Mouse (Mus musculus): ENCODE results near the gene Asah2. TPM values are rescaled to one million over a fixed set of nuclear protein-coding genes. Genes with fewer than 3 reads are reported as not detected.

Gene Asah2
- polyA plus RNA-seq, 1 experiment from 2014 or later: 1.3 TPM

DNA sequence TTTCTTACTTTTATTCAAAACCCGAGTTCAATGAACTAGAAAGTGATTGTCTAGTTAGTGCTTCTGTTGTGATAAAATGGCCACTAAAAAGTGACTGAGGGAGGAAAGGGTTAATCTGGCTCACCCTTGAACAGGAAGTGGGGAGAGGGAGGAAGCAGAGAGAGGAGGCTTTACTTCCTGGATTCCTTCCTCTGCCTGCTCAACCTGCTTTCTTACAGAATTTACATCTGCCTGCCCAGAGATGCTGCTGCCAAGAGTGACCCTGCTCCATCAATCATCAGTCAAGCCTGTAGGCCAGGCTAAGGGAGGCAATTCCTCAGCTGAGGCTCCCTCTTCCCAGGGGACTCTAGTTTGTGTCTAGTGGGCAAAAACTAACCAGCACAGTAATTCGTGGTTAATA is 132.1 kb downstream of the Asah2 start:
- Histone ChIP-seq H3K4me3 (replicated peaks) (no peak overlapping the region), H3K9me3 (no peaks in the 10 kb centered on the region), H3K9ac (replicated peaks) (no peak overlapping the region), H3K4me2 (no peak overlapping the region), H3K36me3 (no peaks in the 10 kb centered on the region), H3K27ac (no peak overlapping the region), H3K4me1 (replicated peaks) (no peaks in the 10 kb centered on the region), H3K27me3 (peaks cover 7% of the 10 kb centered on the region)
- no peak for ATAC-seq (ENCODE audit: insufficient number of reproducible peaks, insufficient read depth, low FRiP score, low TSS enrichment, low read depth)
- 71% methylated on average over 2 of the region's 2 CpGs for WGBS

DNA sequence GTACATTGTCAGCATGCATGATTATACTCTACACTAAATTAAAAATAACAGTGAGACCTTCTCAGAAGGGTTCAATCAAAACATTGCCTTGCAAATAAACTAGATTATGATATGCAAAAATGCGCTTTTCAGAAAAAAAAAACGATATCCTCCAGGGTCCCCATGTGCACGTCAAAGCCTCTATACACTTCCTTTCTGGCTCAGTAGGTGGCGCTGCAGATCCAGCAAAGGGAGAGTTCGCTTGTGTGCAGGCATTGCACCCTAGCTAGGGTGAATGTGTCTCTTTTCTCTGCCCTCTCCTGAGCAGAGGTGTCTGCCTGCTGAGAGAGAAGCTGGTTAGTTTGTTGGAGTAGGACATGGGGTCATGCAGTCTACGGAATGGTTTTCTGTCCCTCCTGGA is 136.0 kb downstream of the Asah2 start:
- Histone ChIP-seq H3K27ac (no peak overlapping the region), H3K4me2 (no peak overlapping the region), H3K4me1 (replicated peaks) (no peaks in the 10 kb centered on the region), H3K27me3 (peaks cover 10% of the 10 kb centered on the region), H3K36me3 (no peaks in the 10 kb centered on the region), H3K4me3 (replicated peaks) (no peak overlapping the region), H3K9ac (replicated peaks) (no peak overlapping the region), H3K9me3 (no peaks in the 10 kb centered on the region)
- ATAC-seq (ENCODE audit: insufficient number of reproducible peaks, insufficient read depth, low FRiP score, low TSS enrichment, low read depth): peak; percentile 47; the same call in 1 of the 2 replicates
- WGBS: 14% methylated on average over 6 of the region's 6 CpGs

- Histone ChIP-seq H3K4me3 (replicated peaks) (no peak overlapping the region), H3K4me1 (replicated peaks) (no peaks in the 10 kb centered on the region), H3K27me3 (peaks cover 10% of the 10 kb centered on the region), H3K27ac (no peak overlapping the region), H3K4me2 (no peak overlapping the region), H3K9me3 (no peaks in the 10 kb centered on the region), H3K36me3 (no peaks in the 10 kb centered on the region), H3K9ac (replicated peaks) (no peak overlapping the region)
- no peak for ATAC-seq (ENCODE audit: insufficient number of reproducible peaks, insufficient read depth, low FRiP score, low TSS enrichment, low read depth)
- WGBS: 58% methylated on average over 3 of the region's 3 CpGs
Observed at GRCm38 (mm10) chr19:31971405-31971804, 136.6 kb downstream of the Asah2 start.

DNA sequence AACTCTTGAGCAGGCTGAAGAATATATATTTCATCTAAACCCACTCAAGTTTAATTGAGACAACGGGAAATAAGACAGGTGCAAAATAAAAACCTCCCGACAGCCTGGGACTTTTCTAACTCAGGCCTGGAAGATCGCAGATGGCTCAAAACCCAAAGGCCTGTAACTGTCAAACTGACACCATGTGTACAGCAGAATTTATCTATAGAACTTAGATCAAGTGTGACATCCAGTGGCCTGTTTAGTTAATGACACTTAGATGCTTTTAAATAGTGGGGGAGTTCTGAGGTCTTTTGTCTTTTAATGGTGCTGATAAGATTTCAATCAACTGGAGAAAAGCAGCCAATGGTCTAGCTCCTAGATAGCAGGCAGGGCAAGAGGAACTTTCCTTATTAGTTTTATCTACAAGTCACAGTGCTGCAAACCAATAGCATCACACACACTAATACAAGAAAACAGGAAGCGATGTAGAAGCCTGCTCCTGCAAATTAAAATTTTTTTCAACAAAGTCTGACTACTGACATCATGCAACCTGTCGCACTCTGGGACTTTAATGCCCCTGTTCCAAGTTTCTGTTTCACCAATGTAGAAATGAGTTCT is 140.0 kb downstream of the Asah2 start:
- no peak for ATAC-seq (ENCODE audit: insufficient number of reproducible peaks, insufficient read depth, low FRiP score, low TSS enrichment, low read depth)
- 71% methylated on average over 5 of the region's 5 CpGs for WGBS
- H3K9ac ChIP-seq (replicated peaks): no peak overlapping the region

GRCm38 (mm10) chr19:31963147-31963546 is 144.9 kb downstream of the Asah2 start:
- Histone ChIP-seq H3K4me1 (replicated peaks) (no peaks in the 10 kb centered on the region), H3K9me3 (no peaks in the 10 kb centered on the region), H3K9ac (replicated peaks) (no peak overlapping the region), H3K27me3 (no peaks in the 10 kb centered on the region), H3K4me3 (replicated peaks) (no peak overlapping the region), H3K4me2 (no peak overlapping the region), H3K36me3 (no peaks in the 10 kb centered on the region), H3K27ac (no peak overlapping the region)
- 52% methylated on average over 3 of the region's 3 CpGs for WGBS
- no peak for ATAC-seq (ENCODE audit: insufficient number of reproducible peaks, insufficient read depth, low FRiP score, low TSS enrichment, low read depth)

More for the DNA sequence above, 140.0 kb downstream of the Asah2 start:
- Histone ChIP-seq H3K36me3 (no peaks in the 10 kb centered on the region), H3K4me1 (replicated peaks) (no peaks in the 10 kb centered on the region), H3K4me2 (no peak overlapping the region), H3K4me3 (replicated peaks) (no peak overlapping the region), H3K27ac (no peak overlapping the region), H3K27me3 (peaks cover 10% of the 10 kb centered on the region), H3K9me3 (no peaks in the 10 kb centered on the region)

DNA sequence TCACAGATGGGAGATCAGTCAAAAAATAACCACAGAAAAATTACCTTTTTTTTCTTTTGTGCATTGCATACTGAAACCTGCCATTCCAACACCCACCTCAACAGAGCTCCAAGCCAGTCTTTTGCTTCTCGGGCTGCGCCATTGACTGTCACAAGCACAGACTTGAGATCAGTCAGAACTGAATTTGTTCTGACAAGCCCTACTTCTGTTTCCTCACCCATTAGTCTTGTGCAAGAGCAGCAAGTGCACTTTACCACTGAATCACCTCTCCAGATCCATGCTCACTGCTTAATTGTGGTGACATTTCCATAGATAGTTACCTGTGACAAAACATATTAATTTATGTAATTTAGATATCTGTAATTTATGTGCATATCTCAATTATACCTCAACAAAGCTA is 147.6 kb downstream of the Asah2 start:
- no peaks in the 10 kb centered on the region for H3K4me1 ChIP-seq (replicated peaks)
- WGBS: 97% methylated on average over 2 of the region's 2 CpGs
- H3K9me3 ChIP-seq: no peaks in the 10 kb centered on the region
- H3K36me3 ChIP-seq: no peaks in the 10 kb centered on the region
- H3K4me2 ChIP-seq: no peak overlapping the region
- ATAC-seq (ENCODE audit: insufficient number of reproducible peaks, insufficient read depth, low FRiP score, low TSS enrichment, low read depth): no peak
- no peak overlapping the region for H3K27ac ChIP-seq
- H3K9ac ChIP-seq (replicated peaks): no peak overlapping the region
- H3K27me3 ChIP-seq: no peaks in the 10 kb centered on the region
- no peak overlapping the region for H3K4me3 ChIP-seq (replicated peaks)

DNA sequence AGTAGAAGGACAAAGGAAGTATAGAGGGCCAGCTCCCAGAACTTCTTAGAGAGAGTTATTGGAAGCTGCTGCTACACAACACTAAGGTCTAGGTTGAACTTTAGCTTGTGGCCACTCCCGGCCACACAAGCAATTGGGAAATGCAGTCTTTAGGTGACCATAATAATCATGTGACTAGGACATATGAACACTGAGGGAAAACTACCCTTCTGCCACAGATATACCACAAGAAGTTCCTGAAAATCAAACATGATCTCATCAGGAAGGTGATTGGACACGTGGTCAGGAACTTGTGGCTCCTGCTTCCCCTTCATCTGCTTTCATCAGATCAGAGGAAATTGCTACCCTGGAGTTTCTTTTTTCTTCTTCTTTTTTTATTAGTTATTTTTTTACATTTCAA is 151.7 kb downstream of the Asah2 start:
- no peak overlapping the region for H3K4me2 ChIP-seq

GRCm38 (mm10) chr19:31954696-31955095 is 153.3 kb downstream of the Asah2 start:
- Histone ChIP-seq H3K9ac (replicated peaks) (no peak overlapping the region), H3K27ac (no peak overlapping the region), H3K4me2 (no peak overlapping the region), H3K4me1 (replicated peaks) (no peaks in the 10 kb centered on the region), H3K4me3 (replicated peaks) (no peak overlapping the region), H3K27me3 (no peaks in the 10 kb centered on the region), H3K9me3 (no peaks in the 10 kb centered on the region), H3K36me3 (no peaks in the 10 kb centered on the region)
- ATAC-seq (ENCODE audit: insufficient number of reproducible peaks, insufficient read depth, low FRiP score, low TSS enrichment, low read depth): no peak
- WGBS: 86% methylated on average over 4 of the region's 4 CpGs

More for the DNA sequence above, 151.7 kb downstream of the Asah2 start:
- 79% methylated on average over 2 of the region's 2 CpGs for WGBS
- H3K27ac ChIP-seq: no peak overlapping the region
- no peaks in the 10 kb centered on the region for H3K27me3 ChIP-seq
- H3K4me3 ChIP-seq (replicated peaks): no peak overlapping the region
- no peak for ATAC-seq (ENCODE audit: insufficient number of reproducible peaks, insufficient read depth, low FRiP score, low TSS enrichment, low read depth)
- no peaks in the 10 kb centered on the region for H3K36me3 ChIP-seq
- H3K9ac ChIP-seq (replicated peaks): no peak overlapping the region
- H3K4me1 ChIP-seq (replicated peaks): no peaks in the 10 kb centered on the region
- H3K9me3 ChIP-seq: no peaks in the 10 kb centered on the region

DNA sequence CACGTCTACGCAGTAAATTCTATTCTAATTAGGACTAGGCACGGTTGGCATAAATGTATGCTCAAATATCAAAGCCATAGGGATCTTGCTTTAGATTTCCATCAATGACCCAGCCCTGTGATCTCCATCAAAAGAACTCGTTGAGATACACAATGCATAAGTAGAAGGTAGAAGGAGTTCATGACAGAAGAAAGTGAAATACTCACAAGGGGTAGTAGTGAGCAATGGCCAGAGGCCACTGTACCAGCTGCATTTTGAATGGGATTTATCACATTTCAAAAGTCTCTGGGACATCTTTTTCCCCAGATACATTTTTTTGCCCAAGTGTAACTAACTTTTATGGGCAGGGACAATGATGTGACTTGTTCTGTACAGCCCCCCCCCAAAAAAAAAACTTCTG is 153.7 kb downstream of the Asah2 start:
- H3K9ac ChIP-seq (replicated peaks): no peak overlapping the region
- no peak overlapping the region for H3K4me2 ChIP-seq
- no peaks in the 10 kb centered on the region for H3K4me1 ChIP-seq (replicated peaks)
- ATAC-seq (ENCODE audit: insufficient number of reproducible peaks, insufficient read depth, low FRiP score, low TSS enrichment, low read depth): no peak
- H3K36me3 ChIP-seq: no peaks in the 10 kb centered on the region
- no peaks in the 10 kb centered on the region for H3K27me3 ChIP-seq
- no peaks in the 10 kb centered on the region for H3K9me3 ChIP-seq
- H3K4me3 ChIP-seq (replicated peaks): no peak overlapping the region
- WGBS: 55% methylated on average over 4 of the region's 4 CpGs
- H3K27ac ChIP-seq: no peak overlapping the region

DNA sequence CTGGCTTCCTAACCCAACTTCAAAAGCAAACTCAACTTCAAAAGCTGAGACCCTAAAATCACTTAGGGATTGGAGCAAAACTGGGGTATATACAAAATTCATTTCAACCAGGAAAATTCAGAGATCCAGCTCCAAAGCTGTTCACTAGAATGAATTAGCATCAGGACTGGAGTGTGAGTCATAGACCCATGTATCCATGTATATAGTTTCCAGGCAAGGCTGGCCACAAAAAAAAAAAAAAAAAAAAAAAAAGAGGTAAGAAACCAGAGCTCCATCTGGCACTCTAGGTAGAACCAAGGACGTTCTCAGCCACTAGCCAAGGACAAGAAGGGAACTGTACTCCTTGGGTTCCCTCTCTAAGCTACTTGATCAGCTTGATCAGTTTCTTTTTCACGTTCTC is 154.2 kb downstream of the Asah2 start:
- WGBS: 58% methylated on average over 2 of the region's 2 CpGs
- H3K9me3 ChIP-seq: no peaks in the 10 kb centered on the region
- H3K4me3 ChIP-seq (replicated peaks): no peak overlapping the region
- no peaks in the 10 kb centered on the region for H3K27me3 ChIP-seq
- H3K9ac ChIP-seq (replicated peaks): no peak overlapping the region
- no peaks in the 10 kb centered on the region for H3K36me3 ChIP-seq
- ATAC-seq (ENCODE audit: insufficient number of reproducible peaks, insufficient read depth, low FRiP score, low TSS enrichment, low read depth): no peak
- no peak overlapping the region for H3K27ac ChIP-seq
- H3K4me2 ChIP-seq: no peak overlapping the region
- no peaks in the 10 kb centered on the region for H3K4me1 ChIP-seq (replicated peaks)

DNA sequence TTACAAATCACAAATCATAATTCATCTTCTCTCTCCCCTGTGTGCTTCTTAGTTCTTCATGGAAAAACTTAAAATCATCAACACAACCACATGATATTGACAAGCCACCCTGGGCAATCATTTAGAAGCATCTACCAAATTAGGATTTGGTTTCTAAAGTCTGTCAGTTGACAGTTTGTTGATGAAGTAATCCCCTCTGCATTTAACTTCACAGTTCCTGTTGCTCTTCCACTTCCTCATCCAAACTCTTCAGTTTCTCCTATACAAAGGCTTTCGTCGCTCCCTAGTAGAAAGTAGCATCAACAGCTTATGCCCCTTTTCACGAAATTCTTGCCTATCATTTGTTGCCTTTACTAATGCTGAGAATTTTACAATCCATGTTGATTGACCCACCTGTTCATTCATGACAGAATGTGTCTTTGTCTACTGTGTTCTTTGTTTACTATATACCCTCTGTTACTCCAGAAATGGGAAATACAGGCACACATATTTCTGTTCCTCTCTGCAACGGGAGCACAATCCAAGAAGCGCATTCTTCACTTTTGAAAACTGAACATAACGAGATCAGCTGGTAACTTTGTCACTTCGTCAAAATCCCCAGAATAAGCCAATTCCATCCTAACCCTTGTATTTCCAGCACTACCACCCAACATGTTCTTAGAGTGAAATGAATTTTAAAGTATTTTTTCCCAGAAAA is 157.1 kb downstream of the Asah2 start:
- H3K4me3 ChIP-seq (replicated peaks): no peak overlapping the region
- WGBS: 76% methylated on average over 7 of the region's 7 CpGs
- no peak overlapping the region for H3K4me2 ChIP-seq
- no peak overlapping the region for H3K27ac ChIP-seq
- H3K27me3 ChIP-seq: no peaks in the 10 kb centered on the region
- H3K9ac ChIP-seq (replicated peaks): no peak overlapping the region
- H3K36me3 ChIP-seq: no peaks in the 10 kb centered on the region
- no peaks in the 10 kb centered on the region for H3K4me1 ChIP-seq (replicated peaks)
- no peak for ATAC-seq (ENCODE audit: insufficient number of reproducible peaks, insufficient read depth, low FRiP score, low TSS enrichment, low read depth)
- no peaks in the 10 kb centered on the region for H3K9me3 ChIP-seq
